Comparison of ENCODE assay signal across 8 mouse cellular contexts in genomic region chr8:84200652-84201544, GRCm38 (mm10). TPM values are rescaled to one million over a fixed set of nuclear protein-coding genes. Genes with fewer than 3 reads are reported as not detected.
DNase-seq lines count a peak whose midpoint lies in the region; ATAC-seq and TF ChIP-seq lines count a peak whose summit lies in the region.

No protein-coding gene starts in this region.

- peaks cover 82% of the 10 kb centered on the region for H3K4me1 ChIP-seq in embryonic facial prominence, embryonic 15.5 days
- peaks cover 41% of the 10 kb centered on the region for H3K4me1 ChIP-seq in heart, postnatal 0 days (ENCODE audit: control insufficient read depth, insufficient read depth)

- peak; percentile 57 for DNase-seq in right cerebral cortex, adult 18-20 months
- DNase-seq in right cerebral cortex, adult 2 months (ENCODE audit: low spot score in 2 of 2) = no peak
- DNase-seq in heart, postnatal 0 days (ENCODE audit: low spot score) = peak; percentile 67
- peak; percentile 79 to 91 for DNase-seq in kidney, postnatal 25 days
- peak; percentile 59 to 79 for DNase-seq in spleen, postnatal 4 days (ENCODE audit: low spot score in 2 of 2)
- no peak for DNase-seq in cerebellum, postnatal 14 days

- H3K27ac ChIP-seq in embryonic facial prominence, embryonic 15.5 days (replicated peaks) = peak overlapping the region; percentile 98
- H3K27ac ChIP-seq in heart, postnatal 0 days (ENCODE audit: low read depth) = peak overlapping the region; percentile 99
- peak overlapping the region; percentile 99 for H3K27ac ChIP-seq in macrophage

- peaks cover 16% of the 10 kb centered on the region for H3K36me3 ChIP-seq in embryonic facial prominence, embryonic 15.5 days
- peaks cover 13% of the 10 kb centered on the region for H3K36me3 ChIP-seq in heart, postnatal 0 days (replicated peaks; ENCODE audit: control insufficient read depth, insufficient read depth, low read length)
- peaks cover 13% of the 10 kb centered on the region; the same call in 1 of the 2 replicates for H3K36me3 ChIP-seq in macrophage (ENCODE audit: inconsistent target)

- peak overlapping the region; percentile 92 for H3K4me2 ChIP-seq in embryonic facial prominence, embryonic 15.5 days (replicated peaks)
- peak overlapping the region; percentile 85 for H3K4me2 ChIP-seq in heart, postnatal 0 days (ENCODE audit: low read depth, low read length)

- WGBS in embryonic facial prominence, embryonic 15.5 days = 6% methylated on average over 33 of the region's 70 CpGs
- WGBS in heart, postnatal 0 days = 2% methylated on average over 50 of the region's 70 CpGs
- 1% methylated on average over 39 of the region's 70 CpGs for WGBS in macrophage (ENCODE audit: missing documents)

- peak overlapping the region; percentile 92 for H3K9ac ChIP-seq in embryonic facial prominence, embryonic 15.5 days
- H3K9ac ChIP-seq in heart, postnatal 0 days (replicated peaks; ENCODE audit: low read depth, low read length) = peak overlapping the region; percentile 90

- no peaks in the 10 kb centered on the region for H3K9me3 ChIP-seq in embryonic facial prominence, embryonic 15.5 days (replicated peaks)
- H3K9me3 ChIP-seq in heart, postnatal 0 days (replicated peaks; ENCODE audit: control insufficient read depth, low read length) = no peaks in the 10 kb centered on the region

- H3K79me2 ChIP-seq in macrophage (ENCODE audit: inconsistent target) = peaks cover 48% of the 10 kb centered on the region

- peak overlapping the region; percentile 81 for H3K4me3 ChIP-seq in embryonic facial prominence, embryonic 15.5 days (replicated peaks)
- H3K4me3 ChIP-seq in heart, postnatal 0 days (ENCODE audit: low read depth, low read length) = peak overlapping the region; percentile 79
- H3K4me3 ChIP-seq in macrophage (ENCODE audit: inconsistent target) = peak overlapping the region; percentile 71

- no peak for TF ChIP-seq CTCF in heart, postnatal 0 days (IDR thresholded peaks at IDR 0.05; ENCODE audit: low read depth)

- TF ChIP-seq EP300 in heart, postnatal 0 days (IDR thresholded peaks at IDR 0.05; ENCODE audit: low read depth) = no peak; the same call in 1 of the 2 replicates

- peak; percentile 52 for ATAC-seq in embryonic facial prominence, embryonic 15.5 days (ENCODE audit: insufficient number of reproducible peaks, low FRiP score, low TSS enrichment, low read depth)
- ATAC-seq in heart, postnatal 0 days (ENCODE audit: insufficient read depth, low read depth) = peak; percentile 11

- H3K27me3 ChIP-seq in embryonic facial prominence, embryonic 15.5 days = no peaks in the 10 kb centered on the region
- no peaks in the 10 kb centered on the region for H3K27me3 ChIP-seq in heart, postnatal 0 days (ENCODE audit: control insufficient read depth, insufficient read depth, low read length)

RNA-seq across cellular contexts. Expression of gene Nanos3, which starts 15.9 kb away (rescaled TPM):
- 3.5 and 4.0 TPM in 2 replicates for polyA plus RNA-seq in embryonic facial prominence, embryonic 15.5 days (2015; fragmentation: Nextera tagmentation; extraction: Ambion mirVana)
- total RNA-seq in heart, postnatal 0 days (2014; rRNA removed; ENCODE audit: low replicate concordance) = 1.4 TPM in 1 of 2 replicates, not detected in the other
- 4.6 and 6.0 TPM in 2 replicates for polyA plus RNA-seq in heart, postnatal 0 days (2015; fragmentation: Nextera tagmentation; extraction: Ambion mirVana)
- total RNA-seq in macrophage (2018; cell fraction: chromatin; rRNA removed) = not detected
- not detected for total RNA-seq in macrophage (2018; cell fraction: cytosol; rRNA removed)
- total RNA-seq in macrophage (2018; cell fraction: nucleus; rRNA removed) = not detected
- polyA plus RNA-seq in macrophage (2018) = not detected in 3 replicates

RNA-seq across cellular contexts. Expression of gene Zswim4, which starts 36.0 kb away (rescaled TPM):
- polyA plus RNA-seq in embryonic facial prominence, embryonic 15.5 days (2015; fragmentation: Nextera tagmentation; extraction: Ambion mirVana) = 15.8 and 17.7 TPM in 2 replicates
- 23.8 and 31.4 TPM in 2 replicates for total RNA-seq in heart, postnatal 0 days (2014; rRNA removed; ENCODE audit: low replicate concordance)
- 4.6 and 5.8 TPM in 2 replicates for polyA plus RNA-seq in heart, postnatal 0 days (2015; fragmentation: Nextera tagmentation; extraction: Ambion mirVana)
- 100 to 1,000 TPM in 10 of 26 experiments, 10 to 100 TPM in 16; 14.9 to 367 (median 57.3) TPM for total RNA-seq in macrophage (2018; cell fraction: chromatin; rRNA removed)
- 100 to 1,000 TPM in 3 of 26 experiments, 10 to 100 TPM in 15, 1 to 10 TPM in 8; 8.4 to 139 (median 12.8) TPM for total RNA-seq in macrophage (2018; cell fraction: cytosol; rRNA removed)
- 100 to 1,000 TPM in 9 of 26 experiments, 10 to 100 TPM in 17; 10.4 to 250 (median 62.3) TPM for total RNA-seq in macrophage (2018; cell fraction: nucleus; rRNA removed)
- polyA plus RNA-seq in macrophage (2018) = 5.1 to 8.7 TPM (median 7.9 TPM) in 3 replicates

RNA-seq across cellular contexts. Expression of gene D8Ertd738e, which starts 48.6 kb away (rescaled TPM):
- 314 and 349 TPM in 2 replicates for polyA plus RNA-seq in embryonic facial prominence, embryonic 15.5 days (2015; fragmentation: Nextera tagmentation; extraction: Ambion mirVana)
- 90.3 and 93.2 TPM in 2 replicates for total RNA-seq in heart, postnatal 0 days (2014; rRNA removed; ENCODE audit: low replicate concordance)
- polyA plus RNA-seq in heart, postnatal 0 days (2015; fragmentation: Nextera tagmentation; extraction: Ambion mirVana) = 382 and 414 TPM in 2 replicates
- 10 to 100 TPM in 24 of 26 experiments, 1 to 10 TPM in 2; 5.9 to 54.7 (median 20.9) TPM for total RNA-seq in macrophage (2018; cell fraction: chromatin; rRNA removed)
- total RNA-seq in macrophage (2018; cell fraction: cytosol; rRNA removed) = 100 to 1,000 TPM; 149 to 210 (median 177) TPM
- 10 to 100 TPM; 15.7 to 76.5 (median 48.7) TPM for total RNA-seq in macrophage (2018; cell fraction: nucleus; rRNA removed)
- polyA plus RNA-seq in macrophage (2018) = 203 to 260 TPM (median 230 TPM) in 3 replicates

RNA-seq across cellular contexts. Expression of gene 4930432K21Rik, which starts 53.1 kb away (rescaled TPM):
- polyA plus RNA-seq in embryonic facial prominence, embryonic 15.5 days (2015; fragmentation: Nextera tagmentation; extraction: Ambion mirVana) = 1.9 and 2.3 TPM in 2 replicates
- total RNA-seq in heart, postnatal 0 days (2014; rRNA removed; ENCODE audit: low replicate concordance) = 0.43 TPM in 1 of 2 replicates, not detected in the other
- 0.34 and 0.48 TPM in 2 replicates for polyA plus RNA-seq in heart, postnatal 0 days (2015; fragmentation: Nextera tagmentation; extraction: Ambion mirVana)
- 1 to 10 TPM in 1 of 26 experiments, under 1 TPM in 11, not detected in 14; 0.33 to 1.3 (median 0.48) TPM for total RNA-seq in macrophage (2018; cell fraction: chromatin; rRNA removed)
- under 1 TPM in 23 of 26 experiments, not detected in 3; 0.03 to 0.29 (median 0.12) TPM for total RNA-seq in macrophage (2018; cell fraction: cytosol; rRNA removed)
- under 1 TPM in 8 of 26 experiments, not detected in 18; 0.18 to 0.61 (median 0.39) TPM for total RNA-seq in macrophage (2018; cell fraction: nucleus; rRNA removed)
- 0.41 to 0.82 TPM (median 0.47 TPM) in 3 replicates for polyA plus RNA-seq in macrophage (2018)

RNA-seq across cellular contexts. Expression of gene Cc2d1a, which starts 53.2 kb away (rescaled TPM):
- polyA plus RNA-seq in embryonic facial prominence, embryonic 15.5 days (2015; fragmentation: Nextera tagmentation; extraction: Ambion mirVana) = 31.8 and 32.8 TPM in 2 replicates
- total RNA-seq in heart, postnatal 0 days (2014; rRNA removed; ENCODE audit: low replicate concordance) = 13.1 and 17.1 TPM in 2 replicates
- polyA plus RNA-seq in heart, postnatal 0 days (2015; fragmentation: Nextera tagmentation; extraction: Ambion mirVana) = 8.4 and 10.2 TPM in 2 replicates
- 10 to 100 TPM in 23 of 26 experiments, 1 to 10 TPM in 3; 7.9 to 63.0 (median 37.4) TPM for total RNA-seq in macrophage (2018; cell fraction: chromatin; rRNA removed)
- total RNA-seq in macrophage (2018; cell fraction: cytosol; rRNA removed) = 10 to 100 TPM; 14.7 to 29.5 (median 23.4) TPM
- 10 to 100 TPM in 25 of 26 experiments, 1 to 10 TPM in 1; 8.4 to 33.9 (median 20.7) TPM for total RNA-seq in macrophage (2018; cell fraction: nucleus; rRNA removed)
- 21.7 to 24.3 TPM (median 22.4 TPM) in 3 replicates for polyA plus RNA-seq in macrophage (2018)

Comparison
In these comparisons a context has a peak if more than half of its experiments do, and no peak if none do; other contexts are left out.
1. DNase-seq: peak in right cerebral cortex, adult 18-20 months (single experiment), heart, postnatal 0 days (single experiment), kidney, postnatal 25 days (2 of 2) and spleen, postnatal 4 days (2 of 2); none in right cerebral cortex, adult 2 months (0 of 2) and cerebellum, postnatal 14 days (0 of 2).
2. Peak in every context shown above with its lines, with median percentiles within 50 percentile points of each other: H3K27ac ChIP-seq and H3K4me3 ChIP-seq.